Comparison of ENCODE assay signal across 9 mouse cellular contexts in the genomic region with DNA sequence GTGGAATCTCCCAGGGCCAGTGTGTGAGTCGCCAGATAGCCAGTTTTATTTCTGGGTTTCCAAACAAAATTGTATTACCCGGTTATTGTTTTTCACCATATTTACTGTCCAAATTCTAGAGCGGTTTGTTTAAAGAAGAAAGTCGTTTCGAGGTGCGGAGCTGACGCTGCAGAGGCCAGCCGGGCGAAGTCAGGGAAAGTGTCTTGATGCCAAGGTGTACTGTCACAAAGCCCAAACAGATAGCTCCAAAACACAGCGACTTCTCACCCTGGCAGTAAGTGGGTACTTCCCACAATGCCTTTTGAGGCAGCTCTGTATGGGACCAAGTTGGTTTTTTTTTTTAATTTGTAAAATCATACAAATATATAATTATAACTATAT.
A peak's percentile ranks its signal among the peaks of the same experiment; 100 is the strongest.
DNase-seq lines count a peak whose midpoint lies in the region; ATAC-seq and TF ChIP-seq lines count a peak whose summit lies in the region.
"Had no signal": no experiment of that assay in that cellular context is flagged by ENCODE, and none has a peak within 500 bp of the region (broad histone marks: within the 10 kb centered on the region; RNA-seq: fewer than 3 reads in every experiment).

No protein-coding gene starts in this region.

- 23% methylated on average over 10 of the region's 10 CpGs for WGBS in hindbrain, embryonic 15.5 days
- WGBS in midbrain, postnatal 0 days = 21% methylated on average over 10 of the region's 10 CpGs

- no peaks in the 10 kb centered on the region for H3K36me3 ChIP-seq in hindbrain, embryonic 15.5 days
- H3K36me3 ChIP-seq in midbrain, postnatal 0 days (ENCODE audit: insufficient read depth, low read length) = no peaks in the 10 kb centered on the region
- H3K36me3 ChIP-seq: embryonic facial prominence, embryonic 13.5 days had no signal

- intact Hi-C loops in left cerebral cortex, adult 2 months (cut with DNase I) = no loop called here
- intact Hi-C loops in left cerebral cortex, postnatal 14 days (cut with DNase I) = no loop called here
- intact Hi-C loops in gastrocnemius, postnatal 14 days (cut with DNase I; ENCODE audit: low total_unique reads) = no loop called here

- no peaks in the 10 kb centered on the region for H3K9me3 ChIP-seq in hindbrain, embryonic 15.5 days
- no peaks in the 10 kb centered on the region for H3K9me3 ChIP-seq in midbrain, postnatal 0 days (ENCODE audit: low read length)
- H3K9me3 ChIP-seq: embryonic facial prominence, embryonic 13.5 days had no signal

- no peak overlapping the region for H3K4me3 ChIP-seq in left cerebral cortex, adult 2 months
- H3K4me3 ChIP-seq in hindbrain, embryonic 15.5 days = no peak overlapping the region
- H3K4me3 ChIP-seq in midbrain, postnatal 0 days (ENCODE audit: low read depth, low read length) = no peak overlapping the region

- no peak overlapping the region for H3K9ac ChIP-seq in hindbrain, embryonic 15.5 days
- no peak overlapping the region for H3K9ac ChIP-seq in midbrain, postnatal 0 days (replicated peaks; ENCODE audit: low read length, poor library complexity, severe bottlenecking)
- H3K9ac ChIP-seq: embryonic facial prominence, embryonic 13.5 days had no signal

- TF ChIP-seq CTCF in left cerebral cortex, adult 2 months (IDR thresholded peaks at IDR 0.05) = no peak
- no peak for TF ChIP-seq CTCF in midbrain, postnatal 0 days (IDR thresholded peaks at IDR 0.05)

- peak overlapping the region; percentile 65; the same call in 1 of the 2 replicates for H3K27ac ChIP-seq in left cerebral cortex, adult 2 months
- H3K27ac ChIP-seq in hindbrain, embryonic 15.5 days (replicated peaks) = peak overlapping the region; percentile 75
- peak overlapping the region; percentile 38 for H3K27ac ChIP-seq in midbrain, postnatal 0 days (ENCODE audit: low read depth, low read length)
- H3K27ac ChIP-seq: embryonic facial prominence, embryonic 13.5 days had no signal

- DNase-seq in cerebellum, adult 11 months = peak; percentile 33
- DNase-seq in cerebellum, postnatal 4 days (ENCODE audit: low spot score in 2 of 2) = no peak
- no peak for DNase-seq in left cerebral cortex, adult 2 months (ENCODE audit: extremely low spot score in 1 of 2, low spot score in 2 of 2)
- DNase-seq in left cerebral cortex, postnatal 14 days (ENCODE audit: low spot score in 2 of 2) = no peak
- DNase-seq in midbrain, postnatal 0 days (ENCODE audit: low spot score) = no peak
- DNase-seq in gastrocnemius, postnatal 14 days = no peak

- no peak for ATAC-seq in hindbrain, embryonic 15.5 days (ENCODE audit: low FRiP score, low read depth)
- ATAC-seq in midbrain, postnatal 0 days (ENCODE audit: low FRiP score) = no peak
- ATAC-seq in frontal cortex, adult (ENCODE audit: low TSS enrichment) = no peak

- peaks cover 36% of the 10 kb centered on the region for H3K4me1 ChIP-seq in hindbrain, embryonic 15.5 days (replicated peaks)
- peaks cover 3% of the 10 kb centered on the region; the same call in 1 of the 2 replicates for H3K4me1 ChIP-seq in midbrain, postnatal 0 days (ENCODE audit: insufficient read depth, low read length)

- peak overlapping the region; percentile 32 for H3K4me2 ChIP-seq in hindbrain, embryonic 15.5 days
- 0 out of 2 replicates have a peak overlapping the region, but pooled peaks have one; percentile 25 for H3K4me2 ChIP-seq in midbrain, postnatal 0 days (ENCODE audit: low read depth, low read length, poor library complexity, severe bottlenecking)

- H3K27me3 ChIP-seq in hindbrain, embryonic 15.5 days = no peaks in the 10 kb centered on the region
- no peaks in the 10 kb centered on the region for H3K27me3 ChIP-seq in midbrain, postnatal 0 days (ENCODE audit: insufficient read depth, low read length)
- H3K27me3 ChIP-seq: embryonic facial prominence, embryonic 13.5 days had no signal
